Mouse (Mus musculus) ovary, postnatal 14 days (tissue): ENCODE measurements around the gene Acsl6.
"Not testable (repeated sequence)": the region's sequence is repeated elsewhere in the genome, so short reads cannot be mapped to it uniquely, and the experiment has no call there.

Experiments used
- DNase-seq: peaks from one replicate; pipeline ENCODE4 v3.0.0; 2022; ENCODE audit warnings: low spot score

Acsl6 gene

DNA sequence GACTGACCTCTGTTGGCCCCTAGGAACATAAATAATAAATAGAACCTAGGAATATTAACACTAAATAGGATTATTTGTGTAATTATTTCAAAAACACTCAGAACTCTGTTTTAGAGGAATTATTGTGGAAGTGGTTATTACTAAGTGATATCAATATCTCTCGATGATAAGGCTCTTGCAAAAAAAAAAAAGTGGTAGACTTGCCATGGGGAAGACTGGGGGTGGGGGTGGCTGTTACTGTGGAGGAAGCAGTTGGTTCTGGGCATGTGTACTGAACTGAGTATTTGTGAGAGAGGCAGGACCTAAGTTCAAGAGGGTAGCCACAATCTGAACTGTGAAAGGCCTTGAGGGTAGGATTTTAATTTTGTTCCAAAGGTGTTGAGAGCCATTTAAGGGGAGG is 93.1 kb downstream of the Acsl6 start:
- no peak for DNase-seq

DNA sequence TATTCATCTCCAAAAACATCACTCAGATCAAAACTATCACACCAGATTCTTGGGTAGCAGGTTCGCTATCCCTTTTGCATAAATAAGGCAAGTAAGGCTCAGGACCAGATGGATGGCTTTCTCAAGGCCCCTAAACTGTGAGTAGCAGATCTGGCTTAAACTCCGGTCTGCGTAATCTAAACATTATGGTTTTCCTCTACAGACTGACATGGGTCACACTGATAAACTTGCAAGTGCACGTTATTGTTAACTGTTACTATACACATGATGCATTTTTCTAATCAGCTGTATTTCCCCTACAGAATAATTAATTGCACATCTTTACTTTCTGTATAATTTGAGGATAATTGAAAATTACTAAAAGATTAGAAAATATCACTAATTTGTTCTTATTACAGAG is 94.5 kb downstream of the Acsl6 start:
- no peak for DNase-seq

DNA sequence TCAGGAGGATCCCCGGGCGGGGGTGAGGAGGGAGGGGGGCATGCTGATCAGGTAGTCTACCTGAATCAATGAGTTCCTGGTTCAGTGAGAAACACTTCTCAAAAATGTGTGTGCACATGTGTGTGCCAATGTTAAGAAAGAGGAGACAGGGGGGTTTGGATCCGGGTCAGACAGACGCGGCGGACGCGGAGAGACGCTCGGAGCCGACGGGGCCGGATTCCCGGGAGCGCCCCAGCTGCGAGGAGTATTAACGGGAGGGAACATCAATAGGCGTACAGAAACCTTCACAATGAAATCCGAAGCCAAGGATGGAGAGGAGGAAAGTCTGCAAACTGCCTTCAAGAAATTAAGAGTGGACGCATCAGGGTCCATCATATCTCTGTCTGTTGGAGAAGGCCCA is 97.2 kb downstream of the Acsl6 start:
- not testable (repeated sequence) for DNase-seq

DNA sequence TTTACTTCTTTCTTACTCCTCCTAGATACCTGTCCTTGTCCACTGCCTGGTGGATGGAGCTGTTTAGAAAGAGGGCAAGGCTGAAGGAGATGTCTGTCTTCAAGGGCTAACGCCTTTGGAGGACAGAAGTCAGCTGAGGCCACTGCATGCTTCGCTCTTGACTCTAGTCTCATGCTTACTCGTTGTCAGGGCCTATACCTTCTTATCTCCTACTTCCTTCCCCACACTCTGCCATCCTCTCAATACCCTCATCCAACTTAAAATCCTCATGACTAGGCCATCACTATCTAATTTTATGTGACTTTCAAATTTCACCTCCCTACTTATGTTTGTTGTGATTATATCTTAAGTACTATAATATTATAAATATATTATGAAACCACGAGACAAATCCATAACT is 101.3 kb downstream of the Acsl6 start:
- no peak for DNase-seq

DNA sequence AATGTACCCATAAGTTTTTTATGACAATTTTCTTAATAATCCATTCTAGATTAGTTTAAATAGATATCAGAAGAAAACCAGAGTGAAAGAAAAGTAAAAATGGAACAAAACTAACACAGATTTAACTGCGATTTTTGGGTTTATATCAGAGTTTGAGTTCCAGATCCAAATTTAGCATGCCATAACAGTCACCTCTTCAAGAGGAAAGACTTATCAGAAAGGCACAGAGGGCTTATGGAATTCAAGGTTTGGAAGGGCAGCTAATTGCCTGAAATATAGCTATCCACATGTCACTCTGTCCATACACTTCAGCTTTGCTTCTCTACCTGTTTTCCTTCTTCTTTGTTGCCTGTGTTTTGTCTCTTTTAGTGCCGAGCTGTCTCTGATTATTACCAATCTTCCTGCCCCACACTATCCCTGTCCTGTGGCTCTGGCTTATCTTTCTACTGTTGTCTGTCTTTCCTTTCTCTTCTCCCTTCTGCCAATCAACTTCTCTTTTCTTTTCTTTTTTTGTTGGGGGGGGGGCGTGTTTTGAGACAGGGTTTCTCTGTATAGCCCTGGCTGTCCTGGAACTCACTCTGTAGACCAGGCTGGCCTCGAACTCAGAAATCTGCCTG is 103.4 kb downstream of the Acsl6 start:
- DNase-seq = no peak

DNA sequence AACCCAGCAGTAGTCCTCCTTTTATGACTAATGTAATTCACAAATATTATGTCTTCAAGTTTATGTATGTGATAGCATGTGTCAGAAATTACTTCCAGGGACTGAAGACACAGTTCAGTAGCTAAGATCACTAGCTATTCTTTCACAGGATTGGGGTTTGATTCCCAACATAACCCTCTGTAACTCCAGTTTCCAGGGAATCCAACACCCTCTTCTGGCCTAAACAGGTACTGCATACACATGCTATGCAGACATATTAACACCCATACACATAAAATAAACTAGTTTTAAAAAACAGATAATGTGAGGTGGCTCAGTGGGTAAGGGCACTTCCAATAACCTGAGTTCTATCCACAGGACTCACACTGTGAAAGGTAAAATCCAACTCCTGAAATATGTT is 107.0 kb downstream of the Acsl6 start:
- no peak for DNase-seq

DNA sequence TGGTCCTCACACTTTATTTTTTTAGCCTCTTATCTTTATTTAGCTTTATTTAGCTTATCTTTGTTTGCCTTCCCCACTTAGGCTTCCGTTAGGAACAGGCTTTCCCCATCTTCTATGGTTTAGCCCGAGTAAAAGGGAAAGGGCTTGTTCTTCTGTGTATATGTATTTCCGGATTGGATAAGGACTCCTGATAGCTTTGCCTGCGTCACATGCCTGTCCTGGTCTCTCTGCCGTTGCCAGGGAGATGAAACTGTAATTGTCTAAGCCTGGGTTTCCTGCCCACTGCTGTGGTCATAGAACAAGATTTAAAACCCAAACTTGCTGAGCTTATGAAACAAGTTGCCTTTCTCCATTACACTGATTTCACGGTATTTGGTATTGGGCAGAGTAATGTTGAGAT is 109.4 kb downstream of the Acsl6 start:
- DNase-seq = no peak
